Mouse (Mus musculus) T-helper 2 cell (primary cell): ENCODE measurements around the gene Fdps.

Experiments
- in situ Hi-C: fragments of 300-600 bp; cut with MboI, MseI; formaldehyde crosslinking; loops from one replicate; pipeline ENCODE4 v1.15.1; 2025; ENCODE audit warnings: high pct_unique_total_duplicates

Gene Fdps

GRCm38 (mm10) chr3:89058361-89058760 is 43.4 kb downstream of the Fdps start:
- in situ Hi-C loops, result loop anchor here (25.0 kb wide), 2 partner anchors 696 to 979 kb away; partner anchors contain the start of genes Bglap3 and Paqr6
